Mouse (Mus musculus) Patski (cell line): ENCODE data around the gene Ndufs8. TPM values are rescaled to one million over a fixed set of nuclear protein-coding genes. Genes with fewer than 3 reads are reported as not detected.

ENCODE experiments used
- ATAC-seq: fragments of 100-300 bp; one replicate; pipeline ENCODE4 v1.8.0; 2021
- CTCF ChIA-PET: fragments of 350-600 bp; sonication (Branson Sonifier 250); formaldehyde crosslinking; loops from one replicate; lab custom pipeline; 2022; ENCODE audit warnings: inconsistent platforms; lab: Charles Lee
- POLR2A ChIA-PET: fragments of 350-600 bp; sonication (Branson Sonifier 250); formaldehyde crosslinking; loops from one replicate; lab custom pipeline; 2022; ENCODE audit warnings: antibody characterized with exemption, inconsistent platforms; lab: Charles Lee
- DNase-seq: peaks from one replicate; pipeline ENCODE4 v3.0.0-alpha.2; 2011; ENCODE audit warnings: low read depth, low spot score
- H3K27me3 ChIP-seq: fragments of 371-371 bp; one replicate; pipeline ENCODE4 v1.5.1; 2021
- CTCF ChIP-seq: fragments of 100-300 bp; IDR thresholded peaks from one replicate; pipeline ENCODE4 v1.5.1; 2021
- in situ Hi-C: fragments of 300-500 bp; cut with MboI; formaldehyde crosslinking; loops from 3 replicates; pipeline ENCODE4 v1.11.1; 2018; ENCODE audit warnings: low pct_unique_long_range_greater_than_20kb, mixed read lengths
- polyA plus RNA-seq: library from polyadenylated mRNA; unstranded; gene quantifications from one replicate; pipeline ENCODE4 v1.2.3, GENCODE M21; 2021

Ndufs8 gene
- polyA plus RNA-seq, 1 experiment from 2014 or later = 232 TPM

GRCm38 (mm10) chr19:3931716-3932115 is 19.1 kb upstream of the Ndufs8 start:
- TF ChIP-seq CTCF = no peak
- ChIA-PET CTCF (interaction anchor here (1.4 kb wide), 1 partner anchor 15 kb away, joined by 3 read pairs; no protein-coding TSS in a partner anchor), POLR2A (no interaction called here)
- H3K27me3 ChIP-seq = no peaks in the 10 kb centered on the region
- ATAC-seq (no peak), DNase-seq (no peak)
- in situ Hi-C loops = no loop called here

- in situ Hi-C loops = no loop called here
- POLR2A ChIA-PET = no interaction called here
- TF ChIP-seq CTCF = no peak
- ATAC-seq (no peak), DNase-seq (no peak)
- CTCF ChIA-PET = interaction anchor here (1.5 kb wide), 1 partner anchor 82 kb away, joined by 3 read pairs; the partner anchor contains the start of gene Ndufv1
- no peaks in the 10 kb centered on the region for H3K27me3 ChIP-seq
Observed at GRCm38 (mm10) chr19:3930262-3931057, 17.9 kb upstream of the Ndufs8 start.

GRCm38 (mm10) chr19:3929211-3929941 is 16.8 kb upstream of the Ndufs8 start, which contains the start of gene Aldh3b1:
Gene Aldh3b1, minus strand, starts transcription at chr19:3929808.
- H3K27me3 ChIP-seq = no peaks in the 10 kb centered on the region
- CTCF ChIA-PET = interaction anchor here (0.9 to 1.5 kb wide), 2 partner anchors 17 to 83 kb away, joined by 3 to 4 read pairs; partner anchors contain the start of gene Ndufv1
- TF ChIP-seq CTCF = no peak
- peak; percentile 43 for DNase-seq
- in situ Hi-C loops = no loop called here
- POLR2A ChIA-PET = interaction anchor here (0.7 to 0.9 kb wide), 2 partner anchors 71 to 112 kb away, joined by 3 to 4 read pairs; no protein-coding TSS in a partner anchor
- ATAC-seq = peak; percentile 29

GRCm38 (mm10) chr19:3928779-3929178 is 16.2 kb upstream of the Ndufs8 start:
- POLR2A ChIA-PET = interaction anchor here (0.7 to 0.9 kb wide), 2 partner anchors 71 to 111 kb away, joined by 3 to 4 read pairs; no protein-coding TSS in a partner anchor
- H3K27me3 ChIP-seq = no peaks in the 10 kb centered on the region
- in situ Hi-C loops = no loop called here
- CTCF ChIA-PET = interaction anchor here (0.9 to 1.5 kb wide), 2 partner anchors 18 to 84 kb away, joined by 3 to 4 read pairs; partner anchors contain the start of gene Ndufv1
- no peak for DNase-seq
- no peak for TF ChIP-seq CTCF
- no peak for ATAC-seq

- ATAC-seq (no peak), DNase-seq (no peak)
- CTCF ChIA-PET = interaction anchor here (1.0 to 2.5 kb wide), 3 partner anchors 13 to 39 kb away, joined by 3 to 13 read pairs (median 3); no protein-coding TSS in a partner anchor
- in situ Hi-C loops = no loop called here
- TF ChIP-seq CTCF = no peak
- no peaks in the 10 kb centered on the region for H3K27me3 ChIP-seq
- POLR2A ChIA-PET = no interaction called here
Observed at GRCm38 (mm10) chr19:3927989-3928388, 15.4 kb upstream of the Ndufs8 start.

GRCm38 (mm10) chr19:3926685-3927084 is 14.1 kb upstream of the Ndufs8 start:
- H3K27me3 ChIP-seq = no peaks in the 10 kb centered on the region
- POLR2A ChIA-PET = interaction anchor here (1.4 kb wide), 1 partner anchor 12 kb away, joined by 4 read pairs; no protein-coding TSS in a partner anchor
- TF ChIP-seq CTCF = no peak
- no peak for DNase-seq
- CTCF ChIA-PET = interaction anchor here (0.6 to 2.5 kb wide), 9 partner anchors 11 to 76 kb away, joined by 3 to 13 read pairs (median 3); partner anchors contain the start of genes Chka and Tcirg1
- in situ Hi-C loops = no loop called here
- ATAC-seq = no peak

- ATAC-seq = peak; percentile 61
- peak; percentile 46 for DNase-seq
- CTCF ChIA-PET = interaction anchor here (0.6 to 2.5 kb wide), 10 partner anchors 11 to 75 kb away, joined by 3 to 13 read pairs (median 3); partner anchors contain the start of genes Chka and Tcirg1
- H3K27me3 ChIP-seq = no peaks in the 10 kb centered on the region
- POLR2A ChIA-PET = interaction anchor here (1.4 kb wide), 1 partner anchor 12 kb away, joined by 4 read pairs; no protein-coding TSS in a partner anchor
- in situ Hi-C loops = no loop called here
- no peak for TF ChIP-seq CTCF
Observed at GRCm38 (mm10) chr19:3926279-3926678, 13.7 kb upstream of the Ndufs8 start.

- ATAC-seq (no peak), DNase-seq (no peak)
- POLR2A ChIA-PET = interaction anchor here (1.4 kb wide), 1 partner anchor 11 kb away, joined by 4 read pairs; no protein-coding TSS in a partner anchor
- no peak for TF ChIP-seq CTCF
- CTCF ChIA-PET = interaction anchor here (0.7 to 2.5 kb wide), 7 partner anchors 10 to 55 kb away, joined by 3 to 13 read pairs (median 3); partner anchors contain the start of gene Tcirg1
- in situ Hi-C loops = no loop called here
- no peaks in the 10 kb centered on the region for H3K27me3 ChIP-seq
Observed at GRCm38 (mm10) chr19:3925859-3926258, 13.3 kb upstream of the Ndufs8 start.

GRCm38 (mm10) chr19:3924868-3925267 is 12.3 kb upstream of the Ndufs8 start:
- no peak for DNase-seq
- ChIA-PET CTCF (no interaction called here), POLR2A (no interaction called here)
- in situ Hi-C loops = no loop called here
- no peak for ATAC-seq
- no peak for TF ChIP-seq CTCF
- no peaks in the 10 kb centered on the region for H3K27me3 ChIP-seq

GRCm38 (mm10) chr19:3924190-3924589 is 11.6 kb upstream of the Ndufs8 start:
- ChIA-PET POLR2A (interaction anchor here (0.6 kb wide), 1 partner anchor 37 kb away, joined by 3 read pairs; no protein-coding TSS in a partner anchor), CTCF (interaction anchor here (1.5 kb wide), 1 partner anchor 56 kb away, joined by 4 read pairs; no protein-coding TSS in a partner anchor)
- ATAC-seq (no peak), DNase-seq (no peak)
- no peak for TF ChIP-seq CTCF
- no peaks in the 10 kb centered on the region for H3K27me3 ChIP-seq
- in situ Hi-C loops = no loop called here
